Mouse (Mus musculus) left cerebral cortex, adult 18-20 months (tissue): Measurements from ENCODE around the gene Rbl1. TPM values are rescaled to one million over a fixed set of nuclear protein-coding genes. Genes with fewer than 3 reads are reported as not detected.
"Not testable (repeated sequence)": the region's sequence is repeated elsewhere in the genome, so short reads cannot be mapped to it uniquely, and the experiment has no call there.

Experiments
- DNase-seq, 2 experiments: peaks; one replicate each; pipeline ENCODE4 v3.0.0; 2021 to 2022; ENCODE audit warnings: low spot score in 2 of 2, mixed read lengths in 1 of 2
- long read RNA-seq, 2 experiments: library from polyadenylated mRNA; stranded (forward); transcript quantifications; one replicate each; pipeline ENCODE4 v2.0.0; 2021
- total RNA-seq, 2 experiments: library from RNA; stranded (reverse); gene quantifications; 2 replicates each; pipeline ENCODE4 v1.2.3; 2021

Rbl1 gene
- total RNA-seq = 1 to 10 TPM; 1.4 to 1.8 TPM
- long read RNA-seq, experiment 1, full-length matches to known transcripts = 1 of 1 reads
- long read RNA-seq, experiment 1, partial matches to known transcripts = 0 of 1 reads
- long read RNA-seq, experiment 1, other reads (novel, unspliced or antisense) = 0 of 1 reads
- long read RNA-seq, experiment 2 = 0 reads

- peak; percentile 90 to 91 for DNase-seq
Observed at GRCm38 (mm10) chr2:157204366-157205218, at the start of gene Rbl1. Gene Rbl1 (minus strand): TSS chr2:157204534.

GRCm38 (mm10) chr2:157248111-157248510 is 43.8 kb upstream of the Rbl1 start:
- DNase-seq = no peak

GRCm38 (mm10) chr2:157245603-157246002 is 41.3 kb upstream of the Rbl1 start:
- DNase-seq = no peak

- no peak for DNase-seq
Observed at GRCm38 (mm10) chr2:157245001-157245400, 40.7 kb upstream of the Rbl1 start.

- DNase-seq = no peak
Observed at GRCm38 (mm10) chr2:157235946-157236345, 31.6 kb upstream of the Rbl1 start.

- not testable (repeated sequence) for DNase-seq
Observed at GRCm38 (mm10) chr2:157221916-157222315, 17.6 kb upstream of the Rbl1 start.

GRCm38 (mm10) chr2:157220108-157220507 is 15.8 kb upstream of the Rbl1 start:
- DNase-seq = no peak

GRCm38 (mm10) chr2:157211731-157212130 is 7.4 kb upstream of the Rbl1 start:
- DNase-seq = no peak

GRCm38 (mm10) chr2:157203459-157204365 is 622 bp downstream of the Rbl1 start:
- peak; percentile 3 to 20 for DNase-seq

- DNase-seq = no peak
Observed at GRCm38 (mm10) chr2:157203026-157203425, 1.3 kb downstream of the Rbl1 start.

GRCm38 (mm10) chr2:157202361-157202760 is 2.0 kb downstream of the Rbl1 start:
- no peak for DNase-seq

GRCm38 (mm10) chr2:157201081-157201830 is 3.1 kb downstream of the Rbl1 start:
- DNase-seq = peak in 1 of 2 experiments; percentile 12

GRCm38 (mm10) chr2:157198405-157198804 is 5.9 kb downstream of the Rbl1 start:
- DNase-seq = not testable (repeated sequence)

GRCm38 (mm10) chr2:157190651-157191050 is 13.7 kb downstream of the Rbl1 start:
- no peak for DNase-seq

GRCm38 (mm10) chr2:157187223-157187622 is 17.1 kb downstream of the Rbl1 start:
- no peak for DNase-seq

GRCm38 (mm10) chr2:157186504-157186903 is 17.8 kb downstream of the Rbl1 start:
- DNase-seq = no peak

GRCm38 (mm10) chr2:157185022-157185660 is 19.2 kb downstream of the Rbl1 start:
- no peak for DNase-seq

GRCm38 (mm10) chr2:157178167-157178566 is 26.2 kb downstream of the Rbl1 start:
- no peak for DNase-seq

- no peak for DNase-seq
Observed at GRCm38 (mm10) chr2:157176248-157176647, 28.1 kb downstream of the Rbl1 start.

- DNase-seq = no peak
Observed at GRCm38 (mm10) chr2:157174416-157174815, 29.9 kb downstream of the Rbl1 start.
